Mouse (Mus musculus) natural killer cell, adult 2 months (primary cell): ENCODE measurements around the gene Cep68.
A peak's percentile ranks its signal among the peaks of the same experiment; 100 is the strongest.

Experiments used
- DNase-seq, 2 experiments: peaks; one replicate each; pipeline ENCODE4 v3.0.0; 2022; ENCODE audit warnings: low spot score in 2 of 2

Gene Cep68

GRCm38 (mm10) chr11:20249296-20250110, at the start of gene Cep68:
Gene Cep68, minus strand, starts transcription at chr11:20249429.
- DNase-seq, result peak; percentile 93 to 94

GRCm38 (mm10) chr11:20284463-20284862, 35.2 kb upstream of the Cep68 start:
- DNase-seq, result no peak

- DNase-seq, result no peak
Observed at GRCm38 (mm10) chr11:20282601-20283219, 33.5 kb upstream of the Cep68 start.

GRCm38 (mm10) chr11:20280982-20281381, 31.8 kb upstream of the Cep68 start:
- no peak for DNase-seq

GRCm38 (mm10) chr11:20278702-20279101, 29.5 kb upstream of the Cep68 start:
- no peak for DNase-seq

GRCm38 (mm10) chr11:20277106-20277505, 27.9 kb upstream of the Cep68 start:
- no peak for DNase-seq

- DNase-seq, result no peak
Observed at GRCm38 (mm10) chr11:20275974-20276373, 26.7 kb upstream of the Cep68 start.

GRCm38 (mm10) chr11:20269885-20270284, 20.7 kb upstream of the Cep68 start:
- DNase-seq, result no peak

- DNase-seq, result no peak
Observed at GRCm38 (mm10) chr11:20262628-20263380, 13.6 kb upstream of the Cep68 start.

- no peak for DNase-seq
Observed at GRCm38 (mm10) chr11:20254791-20255190, 5.6 kb upstream of the Cep68 start.

GRCm38 (mm10) chr11:20253088-20253487, 3.9 kb upstream of the Cep68 start:
- no peak for DNase-seq

- no peak for DNase-seq
Observed at GRCm38 (mm10) chr11:20250476-20251178, 1.4 kb upstream of the Cep68 start.

- no peak for DNase-seq
Observed at GRCm38 (mm10) chr11:20248840-20249239, 389 bp downstream of the Cep68 start.

- peak; percentile 38 to 54 for DNase-seq
Observed at GRCm38 (mm10) chr11:20248277-20248676, 952 bp downstream of the Cep68 start.

GRCm38 (mm10) chr11:20247146-20247855, 1.9 kb downstream of the Cep68 start:
- no peak for DNase-seq

- DNase-seq, result no peak
Observed at GRCm38 (mm10) chr11:20246616-20247015, 2.6 kb downstream of the Cep68 start.

- no peak for DNase-seq
Observed at GRCm38 (mm10) chr11:20245316-20245715, 3.9 kb downstream of the Cep68 start.

GRCm38 (mm10) chr11:20244336-20245290, 4.6 kb downstream of the Cep68 start:
- DNase-seq, result no peak

GRCm38 (mm10) chr11:20243214-20243913, 5.9 kb downstream of the Cep68 start:
- no peak for DNase-seq
